Mouse (Mus musculus) adrenal gland, adult 2 months (tissue): ENCODE measurements around the gene Alx3. TPM values are rescaled to one million over a fixed set of nuclear protein-coding genes. Genes with fewer than 3 reads are reported as not detected.

Experiments used
- DNase-seq: peaks from one replicate; pipeline ENCODE4 v3.0.0; 2021
- polyA plus RNA-seq: library from polyadenylated mRNA; depleted of rRNA; stranded (reverse); fragments of >200 nt; gene quantifications from 2 replicates; pipeline ENCODE4 v1.2.3, GENCODE M21; 2012
- total RNA-seq, 2 experiments: library from RNA; stranded (reverse); gene quantifications; 2 replicates each; pipeline ENCODE4 v1.2.3; 2021

Alx3 gene
- total and polyA plus RNA-seq, 3 experiments: not detected

GRCm38 (mm10) chr3:107582875-107583767 lies 11.7 kb upstream of the Alx3 start:
- peak; percentile 38 for DNase-seq

- no peak for DNase-seq
These were observed 10.9 kb upstream of the Alx3 start for GRCm38 (mm10) chr3:107583893-107584292.

DNA sequence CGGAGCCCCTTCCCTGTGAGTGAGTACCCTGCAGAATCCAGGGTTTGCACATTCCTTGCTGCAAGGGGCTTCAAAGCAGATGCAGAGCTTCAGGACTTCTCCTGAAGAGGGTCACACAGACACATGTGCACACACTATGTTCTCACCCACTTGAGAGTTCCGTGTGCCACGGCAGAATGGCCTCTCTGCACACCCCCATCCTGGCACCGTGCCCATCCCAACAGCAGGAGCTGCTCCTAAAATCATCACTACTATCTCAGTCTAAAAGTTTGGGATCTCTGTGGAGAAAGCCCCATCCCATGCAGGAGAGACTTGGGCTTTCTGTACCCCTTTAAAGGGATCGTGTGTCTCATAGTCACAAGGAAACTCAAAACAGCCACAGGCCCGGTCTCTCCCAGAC lies 8.3 kb upstream of the Alx3 start:
- DNase-seq: no peak

GRCm38 (mm10) chr3:107591612-107592011 lies 3.2 kb upstream of the Alx3 start:
- DNase-seq: no peak

- DNase-seq: no peak
These were observed 1.2 kb upstream of the Alx3 start for GRCm38 (mm10) chr3:107593632-107594031.

- DNase-seq: peak; percentile 10
These were observed 570 bp downstream of the Alx3 start for GRCm38 (mm10) chr3:107595264-107595937.

- no peak for DNase-seq
These were observed 1.2 kb downstream of the Alx3 start for GRCm38 (mm10) chr3:107595938-107596461.

GRCm38 (mm10) chr3:107596559-107596958 lies 1.7 kb downstream of the Alx3 start:
- peak; percentile 18 for DNase-seq

GRCm38 (mm10) chr3:107597134-107597533 lies 2.3 kb downstream of the Alx3 start:
- no peak for DNase-seq

- DNase-seq: no peak
These were observed 3.0 kb downstream of the Alx3 start for GRCm38 (mm10) chr3:107597586-107598389.

DNA sequence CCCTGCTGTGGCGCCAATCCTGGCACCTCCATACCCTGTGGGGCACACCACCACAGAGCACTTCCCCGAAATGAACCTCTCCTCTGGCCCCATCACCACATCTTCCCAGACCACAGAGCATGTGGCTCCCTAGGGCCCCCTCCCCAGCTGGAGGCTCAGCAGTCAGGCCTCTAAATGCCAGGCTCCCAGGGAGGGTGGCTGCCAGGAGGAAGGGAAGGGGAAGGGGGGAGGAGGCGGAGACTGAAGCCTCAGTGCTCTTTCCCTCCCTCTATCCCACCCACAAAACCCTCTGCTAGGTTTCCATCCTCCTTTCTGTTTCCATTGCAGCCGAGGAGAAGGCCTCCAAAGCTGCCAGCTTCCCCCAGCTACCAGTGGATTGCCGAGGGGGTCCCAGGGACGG lies 5.3 kb downstream of the Alx3 start:
- DNase-seq: no peak

GRCm38 (mm10) chr3:107605304-107605703 lies 10.5 kb downstream of the Alx3 start:
- DNase-seq: peak; percentile 47

GRCm38 (mm10) chr3:107607221-107607620 lies 12.4 kb downstream of the Alx3 start:
- no peak for DNase-seq

DNA sequence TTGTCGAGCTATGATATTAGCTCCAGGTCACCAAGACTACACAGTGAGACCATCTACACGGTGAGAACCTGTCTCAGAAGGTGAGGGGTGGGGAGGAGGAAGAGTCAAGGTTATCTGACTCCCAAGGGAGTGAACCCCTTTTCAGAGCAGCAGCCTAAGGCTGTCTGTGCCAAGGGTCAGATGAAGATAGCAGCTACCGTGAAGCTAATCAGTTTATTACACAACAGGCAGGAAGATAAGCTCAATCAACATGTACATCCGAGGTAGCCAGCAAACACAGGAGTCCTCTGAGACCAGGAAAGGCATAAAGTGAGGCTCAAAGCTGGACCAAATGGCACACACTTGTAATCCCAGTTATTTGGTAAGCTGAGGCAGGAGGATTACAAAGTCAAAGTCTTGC lies 14.0 kb downstream of the Alx3 start:
- no peak for DNase-seq

- DNase-seq: no peak
These were observed 14.5 kb downstream of the Alx3 start for GRCm38 (mm10) chr3:107609376-107609775.

DNA sequence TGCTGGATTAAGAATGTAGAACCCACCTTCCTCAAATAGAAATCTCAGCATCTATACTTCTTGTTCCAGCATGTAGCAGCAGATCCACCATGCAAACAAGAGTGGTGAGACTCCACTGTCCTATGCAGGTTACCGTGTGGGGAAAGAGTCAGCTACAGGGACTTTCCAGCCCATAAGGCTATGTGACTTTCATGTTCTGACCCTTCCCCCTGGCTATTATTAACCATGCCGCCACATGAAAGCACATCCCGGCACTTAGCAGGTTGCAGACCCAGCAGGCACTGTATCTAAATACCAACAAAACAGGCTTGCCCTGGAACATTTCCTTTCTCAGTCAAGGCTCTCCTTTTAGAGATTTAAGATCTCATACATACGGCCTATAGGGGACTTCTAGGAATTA lies 16.6 kb downstream of the Alx3 start:
- DNase-seq: no peak

- DNase-seq: peak; percentile 57
These were observed 18.2 kb downstream of the Alx3 start for GRCm38 (mm10) chr3:107612902-107613525.

DNA sequence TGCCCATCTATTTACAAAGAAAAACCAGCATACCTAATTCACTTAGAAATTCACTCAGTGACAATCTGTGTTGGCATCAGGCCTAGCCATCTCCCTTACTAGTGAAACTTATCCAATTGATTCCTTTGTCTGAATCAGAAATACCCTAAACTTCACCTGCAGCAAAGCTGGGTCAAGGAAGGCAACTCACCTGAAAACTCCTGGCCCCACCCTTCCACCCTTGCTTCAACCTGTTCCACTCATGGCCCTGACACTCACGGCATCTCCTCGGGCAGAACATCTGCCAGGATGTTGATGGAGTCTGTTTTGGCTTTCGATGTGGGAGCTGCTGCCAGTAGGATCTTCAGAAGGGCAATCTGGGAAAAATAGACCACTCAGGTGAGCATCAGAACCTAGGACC lies 23.0 kb downstream of the Alx3 start:
- no peak for DNase-seq

- DNase-seq: no peak
These were observed 25.1 kb downstream of the Alx3 start for GRCm38 (mm10) chr3:107619911-107620310.

GRCm38 (mm10) chr3:107621286-107622075 lies 26.6 kb downstream of the Alx3 start:
- no peak for DNase-seq

DNA sequence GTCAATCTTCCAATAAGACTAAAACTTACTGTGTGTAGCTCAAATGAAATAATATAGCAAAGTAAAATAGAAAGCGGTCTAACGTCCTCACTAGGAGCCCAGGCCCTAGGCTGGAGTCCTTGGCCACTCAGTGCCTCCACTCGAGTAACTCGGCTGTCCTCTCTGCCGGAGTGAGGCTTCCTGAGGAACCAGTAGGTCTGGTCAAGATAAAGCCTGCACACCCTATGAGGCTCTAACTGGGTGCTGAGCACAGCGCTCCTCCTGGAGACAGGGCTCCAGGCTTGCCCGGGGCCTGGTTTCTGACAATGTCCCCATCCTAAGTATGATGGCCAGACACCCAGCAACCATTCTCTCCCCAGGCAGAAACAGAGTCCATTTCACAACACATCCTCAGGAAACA lies 27.7 kb downstream of the Alx3 start:
- DNase-seq: no peak
